Mouse (Mus musculus): ENCODE measurements around the gene Gm34653.
"Not testable (repeated sequence)": the region's sequence is repeated elsewhere in the genome, so short reads cannot be mapped to it uniquely, and the experiment has no call there.

The Gm34653 gene

GRCm38 (mm10) chr2:34832766-34833457 lies at the start of gene Gm34653:
Gene Gm34653 (plus strand): TSS chr2:34833007.
- DNase-seq: not testable (repeated sequence)

GRCm38 (mm10) chr2:34783064-34784020 lies 49.5 kb upstream of the Gm34653 start:
- DNase-seq: peak in 1 of 2 experiments; percentile 9

DNA sequence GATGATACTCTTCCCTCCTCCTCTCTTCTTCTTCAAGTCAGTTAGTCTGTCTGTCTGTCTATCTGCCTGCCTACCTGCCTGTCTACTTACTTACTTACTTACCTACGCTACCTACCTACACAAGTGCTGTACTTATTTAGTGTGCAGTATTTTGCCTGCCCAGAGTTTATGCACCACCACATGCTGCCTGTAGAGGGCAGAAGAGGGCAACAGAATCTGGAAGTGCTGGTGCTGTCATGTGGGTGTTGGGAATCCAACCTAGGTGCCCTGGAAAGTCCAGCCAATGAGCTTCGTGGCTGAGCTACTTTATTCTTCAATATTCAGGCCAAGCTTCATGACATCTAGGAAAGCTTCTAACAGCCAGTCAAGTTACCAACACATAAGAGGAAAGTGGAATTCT lies 48.7 kb upstream of the Gm34653 start:
- DNase-seq: peak; percentile 35 to 54

- DNase-seq: no peak
Measured at GRCm38 (mm10) chr2:34790282-34790681, 42.5 kb upstream of the Gm34653 start.

- DNase-seq: not testable (repeated sequence)
Measured at GRCm38 (mm10) chr2:34792543-34792942, 40.3 kb upstream of the Gm34653 start.

GRCm38 (mm10) chr2:34794511-34794910 lies 38.3 kb upstream of the Gm34653 start:
- no peak for DNase-seq

- DNase-seq: no peak
Measured at GRCm38 (mm10) chr2:34795426-34795825, 37.4 kb upstream of the Gm34653 start.

DNA sequence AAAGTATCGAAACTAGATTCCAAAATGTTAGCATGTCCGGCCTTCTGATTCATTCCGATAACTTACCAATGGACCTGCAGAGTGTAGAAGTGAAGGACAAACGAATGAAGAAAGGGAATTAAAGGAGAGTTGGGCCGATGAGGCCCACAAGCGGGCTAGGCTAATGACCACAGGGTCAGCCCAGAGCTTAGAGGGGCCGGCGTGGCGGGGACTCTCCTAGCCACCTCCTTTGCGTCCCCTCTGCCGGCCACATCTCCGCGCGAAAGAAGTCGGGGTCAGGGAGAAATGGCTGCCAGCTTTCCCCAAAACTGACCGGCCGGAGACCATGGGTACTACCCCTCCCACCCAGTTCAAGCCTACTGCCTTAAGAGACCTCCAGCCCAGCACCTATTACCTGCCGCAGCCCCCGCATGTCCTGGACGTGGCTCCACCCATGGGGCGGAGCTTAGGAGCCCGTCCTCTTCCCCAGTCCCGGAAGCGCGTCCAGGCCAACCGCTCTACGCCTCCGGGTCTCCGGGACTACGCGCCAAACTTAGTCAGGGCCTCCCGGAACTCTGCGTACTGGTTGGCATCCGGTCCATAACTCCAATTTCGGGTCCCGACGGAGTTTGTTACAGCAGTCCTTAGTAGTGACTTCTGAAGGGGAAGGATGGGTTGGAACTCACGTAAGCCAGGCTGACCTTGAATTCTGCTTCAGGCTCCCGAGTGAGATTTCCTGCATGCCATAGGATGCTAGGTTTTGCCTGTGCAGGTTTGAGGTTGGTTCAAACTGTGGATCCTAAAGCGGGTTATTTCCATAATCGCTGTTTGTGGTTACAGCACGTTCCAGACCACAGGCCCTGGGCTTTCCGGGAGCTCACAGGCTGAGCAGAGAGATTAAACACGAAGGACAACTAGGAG lies 33.2 kb upstream of the Gm34653 start, which contains the start of gene Rabepk:
Gene Rabepk, minus strand, starts transcription at position 556 of the 900 bp plus-strand sequence.
- DNase-seq: peak; percentile 89 to 93

- DNase-seq: no peak
Measured at GRCm38 (mm10) chr2:34800371-34800770, 32.4 kb upstream of the Gm34653 start.

GRCm38 (mm10) chr2:34801516-34802482 lies 31.0 kb upstream of the Gm34653 start:
- DNase-seq: peak; percentile 98 to 99

DNA sequence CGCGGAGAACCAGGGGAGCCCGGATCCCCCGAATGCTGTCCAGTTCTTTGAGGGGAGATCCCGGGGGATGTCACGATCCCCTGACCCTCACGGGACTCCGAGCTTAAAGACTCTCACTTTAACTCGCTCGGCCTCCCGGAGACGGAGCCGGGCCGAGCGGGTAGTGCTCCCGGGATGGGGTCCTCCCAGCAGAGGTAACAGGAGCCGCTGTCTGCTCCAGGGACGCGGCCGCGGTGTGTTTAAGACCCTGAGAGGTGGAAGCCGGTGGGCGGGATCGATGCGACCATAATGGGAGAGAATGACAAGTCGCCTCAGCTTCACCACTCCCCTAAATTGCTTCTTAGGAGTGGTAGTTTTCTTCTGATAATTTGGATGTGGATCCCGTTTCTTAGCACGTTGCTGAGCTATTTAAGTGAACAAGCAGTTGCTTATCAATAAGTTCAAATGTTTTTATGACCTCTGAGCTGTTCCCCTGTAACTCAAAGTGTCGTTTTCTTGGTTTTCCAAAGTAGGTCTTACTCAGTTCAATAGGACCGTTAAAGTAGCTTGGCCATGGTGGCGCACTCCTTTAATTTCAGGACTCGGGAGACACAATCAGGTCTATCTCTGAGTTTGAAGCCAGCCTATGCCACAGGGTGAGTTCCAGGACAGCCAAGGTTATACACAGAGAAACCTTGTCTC lies 30.1 kb upstream of the Gm34653 start:
- DNase-seq: peak; percentile 27 to 28

DNA sequence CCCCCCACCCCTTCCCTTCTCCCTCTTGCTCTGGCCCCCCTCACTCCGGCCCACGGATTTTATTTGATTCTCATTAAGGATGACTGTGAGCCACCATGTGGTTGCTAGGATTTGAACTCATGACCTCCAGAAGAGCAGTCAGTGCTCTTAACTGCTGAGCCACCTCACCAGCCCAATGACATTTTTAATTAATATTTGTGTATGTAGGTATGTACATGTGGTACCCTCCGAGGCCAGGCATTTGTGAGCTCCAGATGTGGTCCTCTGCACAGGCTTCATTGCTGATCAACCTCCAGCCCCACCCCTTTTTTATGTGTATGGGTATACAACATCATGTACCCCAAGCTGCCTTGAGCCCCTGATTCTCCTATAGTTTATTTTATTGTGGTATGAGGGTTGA lies 29.1 kb upstream of the Gm34653 start:
- no peak for DNase-seq

DNA sequence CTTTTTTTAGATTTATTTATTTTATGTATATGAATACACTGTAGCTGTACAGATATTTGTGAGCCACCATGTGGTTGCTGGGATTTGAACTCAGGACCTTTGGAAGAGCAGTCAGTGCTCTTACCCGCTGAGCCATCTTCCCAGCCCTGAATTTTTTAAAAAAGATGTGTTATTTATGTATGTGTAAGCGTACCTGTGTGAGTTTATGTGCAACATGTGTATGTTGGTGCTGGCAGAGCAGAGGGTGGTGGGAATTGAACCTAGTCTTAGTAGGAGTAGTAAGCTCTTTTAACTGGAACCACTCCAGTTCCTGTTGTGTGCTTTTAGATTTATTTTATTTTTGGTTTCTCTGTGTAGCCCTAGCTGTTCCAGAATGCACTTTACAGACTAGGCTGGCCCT lies 28.6 kb upstream of the Gm34653 start:
- no peak for DNase-seq

GRCm38 (mm10) chr2:34804815-34805214 lies 28.0 kb upstream of the Gm34653 start:
- no peak for DNase-seq

- no peak for DNase-seq
Measured at GRCm38 (mm10) chr2:34805364-34805950, 27.4 kb upstream of the Gm34653 start.

- no peak for DNase-seq
Measured at GRCm38 (mm10) chr2:34808057-34808456, 24.8 kb upstream of the Gm34653 start.

- DNase-seq: no peak
Measured at GRCm38 (mm10) chr2:34809568-34809967, 23.2 kb upstream of the Gm34653 start.

GRCm38 (mm10) chr2:34810775-34811174 lies 22.0 kb upstream of the Gm34653 start:
- no peak for DNase-seq

GRCm38 (mm10) chr2:34812706-34813105 lies 20.1 kb upstream of the Gm34653 start:
- DNase-seq: no peak

DNA sequence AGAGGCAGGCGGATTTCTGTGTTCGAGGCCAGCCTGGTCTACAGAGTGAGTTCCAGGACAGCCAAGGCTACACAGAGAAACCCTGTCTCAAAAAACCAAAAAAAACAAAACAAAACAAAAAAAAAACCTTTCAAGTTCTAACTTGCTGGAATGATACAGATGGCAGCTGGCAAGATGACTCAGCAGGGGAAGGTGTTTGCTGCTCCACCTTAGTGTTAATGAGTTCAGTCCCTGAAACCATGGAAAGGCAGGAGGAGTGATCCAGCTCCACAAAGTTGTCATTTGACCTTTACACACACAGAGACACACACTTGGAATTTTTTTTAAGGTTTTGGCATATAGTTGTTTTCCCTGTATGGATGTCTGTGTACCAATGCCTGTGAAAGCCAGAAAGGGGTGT lies 16.9 kb upstream of the Gm34653 start:
- not testable (repeated sequence) for DNase-seq
